Mouse (Mus musculus) heart, postnatal 10 days (tissue): ENCODE data around the gene Tfip11. TPM values are rescaled to one million over a fixed set of nuclear protein-coding genes. Genes with fewer than 3 reads are reported as not detected.

ENCODE experiments used
- DNase-seq, 2 experiments: peaks; one replicate each; pipeline ENCODE4 v3.0.0; 2021
- intact Hi-C: fragments of 180-260 bp; cut with DNase I; formaldehyde crosslinking; loops from one replicate; pipeline ENCODE4 v1.15.1; 2025
- total RNA-seq, 2 experiments: library from RNA; stranded (reverse); gene quantifications; 2 replicates each; pipeline ENCODE4 v1.2.3; 2021

The Tfip11 gene
- total RNA-seq, 2 experiments from 2014 or later = 19.2 to 22.0 TPM

GRCm38 (mm10) chr5:112289236-112289635, 36.9 kb upstream of the Tfip11 start:
- DNase-seq = peak; percentile 52 to 73
- intact Hi-C loops = no loop called here

GRCm38 (mm10) chr5:112289819-112290535, 36.2 kb upstream of the Tfip11 start:
- DNase-seq = peak; percentile 70 to 79
- intact Hi-C loops = no loop called here

GRCm38 (mm10) chr5:112290536-112290880, 35.6 kb upstream of the Tfip11 start:
- DNase-seq = no peak
- intact Hi-C loops = no loop called here

- intact Hi-C loops = no loop called here
Measured at GRCm38 (mm10) chr5:112291866-112292265, 34.3 kb upstream of the Tfip11 start.

DNA sequence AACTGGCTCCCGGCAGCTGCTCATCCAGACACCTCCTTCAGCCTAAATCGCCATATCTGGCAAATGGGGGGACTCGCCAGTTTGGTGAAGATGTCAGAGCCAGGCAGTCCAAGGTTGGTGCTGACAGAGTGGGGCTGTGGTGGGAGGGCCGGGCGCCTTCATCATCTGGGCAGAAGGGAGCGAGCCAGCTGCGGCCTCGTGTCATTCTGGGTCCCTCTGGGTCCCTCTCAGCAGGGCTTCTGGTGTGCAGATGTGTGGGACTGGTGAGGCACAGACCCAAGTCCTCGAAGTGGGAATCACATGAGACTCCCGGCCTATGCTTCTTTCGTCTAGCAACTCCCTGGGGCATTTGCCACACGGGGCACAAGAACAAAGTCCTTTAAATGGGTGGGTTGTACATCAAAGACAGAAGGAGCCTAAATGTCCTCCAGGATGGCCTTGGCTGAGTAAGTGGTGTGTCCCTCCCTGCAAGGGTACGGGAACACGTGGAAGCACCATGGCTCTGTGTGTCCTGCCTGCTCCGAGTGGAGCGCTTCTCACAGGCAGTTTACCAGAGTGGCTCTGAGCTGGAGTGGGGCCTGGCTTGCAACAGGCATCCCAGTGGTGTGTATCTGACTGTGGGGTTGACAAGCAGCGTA, 33.7 kb upstream of the Tfip11 start:
- intact Hi-C loops = no loop called here

More at GRCm38 (mm10) chr5:112291866-112292265, 34.3 kb upstream of the Tfip11 start:
- no peak for DNase-seq

GRCm38 (mm10) chr5:112293800-112294199, 32.4 kb upstream of the Tfip11 start:
- no peak for DNase-seq
- intact Hi-C loops = loop anchor here (2.0 kb wide), 1 partner anchor 53 kb away; no protein-coding TSS in a partner anchor

More for the DNA sequence above, 33.7 kb upstream of the Tfip11 start:
- no peak for DNase-seq

DNA sequence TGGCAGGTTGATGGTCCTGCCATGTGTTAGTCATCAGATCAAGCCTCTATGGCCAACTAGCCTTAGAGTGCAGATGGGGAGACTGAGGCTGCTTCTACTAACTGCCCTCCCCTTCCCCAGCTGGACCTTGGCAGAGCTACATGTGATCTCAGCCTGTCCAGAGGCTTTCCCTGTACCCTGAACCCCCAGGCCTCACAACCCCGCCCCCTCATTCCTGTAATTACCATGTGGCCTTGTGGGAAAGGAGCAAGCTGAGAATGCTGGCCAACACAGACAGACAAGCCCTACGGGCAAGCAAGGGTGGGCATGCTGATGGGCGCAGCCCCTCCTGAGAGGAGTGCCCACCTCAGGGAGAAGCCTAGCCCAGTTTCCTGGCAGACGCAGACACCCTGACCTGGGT, 31.5 kb upstream of the Tfip11 start:
- intact Hi-C loops = loop anchor here (2.0 kb wide), 1 partner anchor 54 kb away; no protein-coding TSS in a partner anchor
- no peak for DNase-seq

DNA sequence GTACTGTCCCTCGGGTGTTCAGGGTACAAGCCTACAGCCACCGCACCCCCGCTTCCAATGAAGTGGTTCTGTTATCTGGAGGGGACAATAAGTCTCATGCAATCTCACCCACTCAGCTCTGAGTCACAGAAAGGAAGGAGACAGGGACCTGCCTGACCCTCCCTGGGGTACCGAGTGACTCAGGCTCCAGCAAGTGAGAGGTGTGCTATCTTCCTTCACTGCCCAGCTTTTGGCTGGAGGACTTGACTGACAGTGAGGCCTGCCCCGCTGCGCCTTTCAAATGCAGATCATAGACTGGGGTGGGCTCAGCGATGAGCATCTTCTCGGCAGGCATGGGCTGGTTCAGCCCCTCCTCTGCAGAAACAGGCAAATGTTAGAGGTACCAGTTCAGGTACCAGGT, 31.0 kb upstream of the Tfip11 start:
- intact Hi-C loops = loop anchor here (2.0 kb wide), 1 partner anchor 54 kb away; no protein-coding TSS in a partner anchor
- no peak for DNase-seq

GRCm38 (mm10) chr5:112295564-112295963, 30.6 kb upstream of the Tfip11 start:
- intact Hi-C loops = loop anchor here (2.0 kb wide), 1 partner anchor 55 kb away; no protein-coding TSS in a partner anchor
- DNase-seq = no peak

GRCm38 (mm10) chr5:112296404-112297181, 29.6 kb upstream of the Tfip11 start:
- intact Hi-C loops = no loop called here

GRCm38 (mm10) chr5:112297257-112297656, 28.9 kb upstream of the Tfip11 start:
- no peak for DNase-seq
- intact Hi-C loops = no loop called here

More at GRCm38 (mm10) chr5:112296404-112297181, 29.6 kb upstream of the Tfip11 start:
- peak in 1 of 2 experiments; percentile 42 for DNase-seq

- peak; percentile 57 to 62 for DNase-seq
- intact Hi-C loops = loop anchor here (2.0 kb wide), 1 partner anchor 22 kb away; the partner anchor contains the start of gene Tpst2
Measured at GRCm38 (mm10) chr5:112298226-112298988, 27.8 kb upstream of the Tfip11 start.

- intact Hi-C loops = loop anchor here (2.0 kb wide), 1 partner anchor 23 kb away; the partner anchor contains the start of gene Tpst2
- DNase-seq = no peak
Measured at GRCm38 (mm10) chr5:112299399-112299798, 26.8 kb upstream of the Tfip11 start.

DNA sequence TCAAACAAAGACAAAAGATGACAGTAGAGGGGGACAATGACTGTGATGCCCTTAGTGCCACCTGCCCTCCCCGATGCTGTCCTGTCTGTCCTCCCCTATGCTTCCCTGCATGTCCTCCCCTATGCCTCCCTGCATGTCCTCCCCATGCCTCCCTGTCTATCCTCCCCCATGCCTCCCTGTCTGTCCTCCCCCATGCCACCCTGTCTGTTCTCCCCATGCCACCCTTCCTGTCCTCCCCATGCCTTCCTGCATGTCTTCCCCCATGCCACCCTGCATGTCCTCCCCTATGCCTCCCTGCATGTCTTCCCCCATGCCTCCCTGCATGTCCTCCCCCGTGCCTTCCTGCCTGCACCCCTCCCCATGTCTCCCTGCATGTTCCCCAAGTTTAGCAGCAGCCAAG, 26.0 kb upstream of the Tfip11 start:
- intact Hi-C loops = loop anchor here (2.0 kb wide), 1 partner anchor 17 kb away; no protein-coding TSS in a partner anchor

GRCm38 (mm10) chr5:112300721-112301308, 25.3 kb upstream of the Tfip11 start:
- intact Hi-C loops = loop anchor here (2.0 kb wide), 1 partner anchor 16 kb away; no protein-coding TSS in a partner anchor

More for the DNA sequence above, 26.0 kb upstream of the Tfip11 start:
- DNase-seq = no peak

GRCm38 (mm10) chr5:112301694-112302093, 24.5 kb upstream of the Tfip11 start:
- intact Hi-C loops = loop anchor here (2.0 kb wide), 1 partner anchor 15 kb away; no protein-coding TSS in a partner anchor

More at GRCm38 (mm10) chr5:112300721-112301308, 25.3 kb upstream of the Tfip11 start:
- no peak for DNase-seq

DNA sequence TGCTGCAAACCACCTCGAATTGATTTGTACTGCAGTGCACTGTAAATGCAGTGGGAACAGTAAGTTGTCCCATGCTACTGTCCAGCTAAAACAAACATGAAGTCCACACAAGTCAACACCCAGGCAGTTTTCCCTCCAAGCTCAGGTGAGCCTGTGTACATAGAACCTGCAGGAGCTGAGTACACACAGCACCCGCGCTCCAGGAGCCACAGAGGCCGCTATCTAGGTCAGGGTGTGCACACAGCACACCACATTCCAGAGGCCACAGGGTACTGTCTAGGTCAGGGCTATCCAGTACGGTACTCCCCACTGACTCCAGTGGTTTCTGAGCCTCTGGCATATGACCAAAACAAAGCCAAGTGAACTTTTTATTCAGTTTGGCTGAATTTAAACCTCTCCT, 23.8 kb upstream of the Tfip11 start:
- intact Hi-C loops = no loop called here
- DNase-seq = no peak

More at GRCm38 (mm10) chr5:112301694-112302093, 24.5 kb upstream of the Tfip11 start:
- no peak for DNase-seq

DNA sequence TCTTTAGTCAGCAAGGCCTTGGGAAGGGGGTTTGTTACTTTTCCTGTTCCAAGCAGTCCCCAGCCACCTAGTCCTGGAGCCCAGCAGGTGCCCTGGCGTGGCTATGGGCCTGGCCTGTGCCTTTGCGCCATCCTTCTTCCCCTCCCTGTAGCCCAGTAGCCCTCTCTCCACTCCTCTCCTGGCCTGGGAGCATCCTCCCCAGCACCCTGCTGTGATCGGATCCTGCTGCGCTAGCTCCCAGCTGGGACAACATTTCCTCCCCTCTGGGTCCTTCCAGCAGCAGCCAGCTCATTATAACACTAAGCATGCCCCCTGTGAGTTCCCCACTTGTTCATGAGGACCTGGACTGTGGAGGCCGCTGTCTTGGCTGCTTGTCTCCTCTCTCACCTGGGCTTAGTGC, 20.3 kb upstream of the Tfip11 start:
- no peak for DNase-seq
- intact Hi-C loops = no loop called here

DNA sequence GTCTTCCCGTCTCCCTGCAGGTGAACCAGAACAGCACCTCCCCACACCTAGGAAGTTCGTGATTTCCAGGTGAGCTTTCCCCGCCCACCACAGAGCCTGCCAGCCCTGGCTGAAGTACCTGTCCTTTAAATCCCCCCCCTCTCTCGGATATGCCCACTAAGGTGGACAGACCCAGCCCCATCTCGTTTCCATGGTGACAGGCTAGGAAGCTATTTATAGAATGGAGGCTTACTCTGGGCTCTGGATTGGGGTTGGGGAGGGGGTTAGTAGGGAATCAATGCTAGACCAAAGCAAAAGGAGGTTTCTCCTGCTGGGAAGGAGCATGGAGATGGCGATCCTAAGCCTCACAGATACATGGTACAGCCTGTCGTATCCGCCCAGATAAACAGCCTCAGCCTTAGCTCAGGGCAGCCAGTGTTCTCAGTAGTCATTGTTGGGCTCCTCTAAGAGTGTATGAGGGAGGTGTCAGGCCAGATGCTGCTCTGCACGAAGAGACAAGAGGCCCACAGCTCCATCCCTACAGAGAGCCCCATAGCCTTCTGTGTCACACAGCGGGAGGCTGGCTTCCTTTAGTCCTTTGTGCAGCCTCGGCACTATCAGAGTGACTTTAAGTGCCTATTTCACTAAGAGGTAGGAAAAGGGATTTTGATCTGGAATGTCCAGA, 12.8 kb upstream of the Tfip11 start:
- intact Hi-C loops = no loop called here
- DNase-seq = no peak
